Mouse (Mus musculus) gastrocnemius, postnatal 14 days (tissue): Measurements from ENCODE around the gene Adamts1. TPM values are rescaled to one million over a fixed set of nuclear protein-coding genes. Genes with fewer than 3 reads are reported as not detected.

Source experiments
- DNase-seq: peaks from one replicate; pipeline ENCODE4 v3.0.0; 2021; ENCODE audit warnings: mixed read lengths
- intact Hi-C: fragments of 180-260 bp; cut with DNase I; formaldehyde crosslinking; loops from one replicate; pipeline ENCODE4 v1.15.1; 2025; ENCODE audit warnings: low total_unique reads
- long read RNA-seq, 2 experiments: library from polyadenylated mRNA; stranded (forward); transcript quantifications; one replicate each; pipeline ENCODE4 v2.0.0; 2021
- total RNA-seq, 2 experiments: library from RNA; stranded (reverse); gene quantifications; 2 replicates each; pipeline ENCODE4 v1.2.3; 2021

Gene Adamts1
- total RNA-seq, result 10 to 100 TPM; 12.9 to 13.9 TPM
- long read RNA-seq, experiment 1, full-length matches to known transcripts, result 16 of 20 reads
- long read RNA-seq, experiment 1, partial matches to known transcripts, result 2 of 20 reads
- long read RNA-seq, experiment 1, other reads (novel, unspliced or antisense), result 2 of 20 reads
- long read RNA-seq, experiment 2, full-length matches to known transcripts, result 29 of 32 reads
- long read RNA-seq, experiment 2, partial matches to known transcripts, result 1 of 32 reads
- long read RNA-seq, experiment 2, other reads (novel, unspliced or antisense), result 2 of 32 reads

- intact Hi-C loops, result no loop called here
- DNase-seq, result peak; percentile 95
These were observed at the start of gene Adamts1 for GRCm38 (mm10) chr16:85802954-85803353. TSS of gene Adamts1 (minus strand) at chr16:85803113.

GRCm38 (mm10) chr16:85827066-85827465, 24.2 kb upstream of the Adamts1 start:
- intact Hi-C loops, result no loop called here
- no peak for DNase-seq

DNA sequence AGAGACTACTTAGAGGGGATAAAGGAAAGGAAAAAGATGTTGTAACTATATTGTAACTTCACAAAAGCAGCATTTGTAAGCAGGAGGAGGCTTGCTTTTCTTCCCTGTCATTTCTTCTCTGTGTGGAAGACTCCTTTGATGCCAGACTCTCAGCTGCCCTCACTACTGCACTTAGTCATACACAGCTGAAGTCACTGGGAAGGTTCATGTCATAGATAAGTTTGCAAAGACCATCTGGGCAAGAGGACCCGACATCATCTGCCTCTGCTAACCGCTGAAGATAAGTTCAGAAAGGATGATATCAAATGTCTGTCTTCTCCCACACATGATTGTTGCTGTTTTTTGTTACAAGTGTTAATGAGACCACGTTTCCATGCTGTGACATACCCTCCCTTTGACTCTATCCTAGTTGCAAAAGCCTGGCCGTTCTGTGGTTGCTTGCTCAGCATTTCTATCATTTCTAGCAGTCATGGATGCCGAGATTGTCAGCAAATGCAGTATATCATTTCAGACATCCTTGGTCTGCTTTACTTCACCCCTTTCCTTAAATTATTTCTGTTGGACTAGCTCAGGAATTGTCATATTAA, 19.5 kb upstream of the Adamts1 start:
- intact Hi-C loops, result no loop called here
- DNase-seq, result no peak

DNA sequence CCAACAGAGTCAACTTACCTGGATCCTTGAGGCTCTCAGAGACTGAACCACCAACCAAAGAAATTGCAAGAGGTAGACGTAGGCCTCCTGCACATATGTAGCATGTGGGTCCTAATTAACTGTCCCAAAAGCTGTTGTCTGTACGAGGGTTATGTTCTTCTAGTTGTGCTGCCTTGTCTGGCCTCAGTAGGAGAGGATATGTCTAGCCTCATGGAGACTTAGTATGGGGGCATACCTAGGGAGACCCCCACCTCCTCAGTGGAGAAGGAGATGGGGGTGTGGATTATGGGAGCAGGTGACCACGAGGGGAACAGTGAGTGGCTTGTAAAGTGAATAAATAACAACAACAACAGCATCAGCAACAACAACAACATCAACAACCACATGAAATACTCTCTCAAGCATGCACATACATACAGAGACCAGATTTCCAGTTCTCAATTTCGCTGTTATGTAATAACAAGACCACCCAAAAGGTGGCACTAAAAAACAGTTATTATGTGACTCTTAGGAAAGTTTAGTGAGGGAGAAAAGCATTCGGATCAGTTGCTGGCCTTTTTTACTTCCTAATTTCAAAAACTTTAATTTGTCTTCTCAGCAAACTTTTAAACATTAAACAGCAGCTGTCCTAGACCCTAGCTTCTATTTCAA, 17.0 kb upstream of the Adamts1 start:
- DNase-seq, result no peak
- intact Hi-C loops, result loop anchor here (10.0 kb wide), 1 partner anchor 1425 kb away; no protein-coding TSS in a partner anchor

- DNase-seq, result no peak
- intact Hi-C loops, result loop anchor here (10.0 kb wide), 1 partner anchor 1431 kb away; no protein-coding TSS in a partner anchor
These were observed 11.2 kb upstream of the Adamts1 start for GRCm38 (mm10) chr16:85814116-85814515.

GRCm38 (mm10) chr16:85807626-85808025, 4.7 kb upstream of the Adamts1 start:
- intact Hi-C loops, result loop anchor here (2.0 to 5.0 kb wide), 4 partner anchors 495 to 1075 kb away; no protein-coding TSS in a partner anchor
- peak; percentile 52 for DNase-seq

GRCm38 (mm10) chr16:85807072-85807471, 4.2 kb upstream of the Adamts1 start:
- intact Hi-C loops, result loop anchor here (5.0 kb wide), 3 partner anchors 615 to 1075 kb away; no protein-coding TSS in a partner anchor
- peak; percentile 50 for DNase-seq

DNA sequence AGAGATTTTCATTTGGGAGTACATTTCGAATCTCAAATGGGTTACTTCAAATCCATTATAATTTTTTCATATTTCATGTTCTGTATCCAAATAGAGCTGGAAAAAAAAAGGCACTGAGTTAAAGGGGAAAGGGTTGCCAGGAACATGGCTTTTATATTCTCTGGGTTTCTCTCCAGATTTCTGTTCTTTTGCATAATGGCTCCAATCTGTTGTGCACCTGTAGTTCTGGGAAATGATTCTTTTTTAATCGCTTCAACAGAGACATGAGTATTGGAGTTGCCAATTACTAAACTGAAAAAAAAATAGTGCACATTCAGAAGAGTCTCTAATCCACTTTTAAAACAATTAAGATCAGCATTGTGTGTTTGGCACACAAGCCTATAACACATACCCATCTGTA, 2.7 kb upstream of the Adamts1 start:
- DNase-seq, result no peak
- intact Hi-C loops, result loop anchor here (5.0 kb wide), 3 partner anchors 617 to 1077 kb away; no protein-coding TSS in a partner anchor

GRCm38 (mm10) chr16:85803613-85804551, 969 bp upstream of the Adamts1 start:
- intact Hi-C loops, result no loop called here
- peak; percentile 87 for DNase-seq

- intact Hi-C loops, result no loop called here
- peak; percentile 70 for DNase-seq
These were observed 722 bp downstream of the Adamts1 start for GRCm38 (mm10) chr16:85801971-85802811.

DNA sequence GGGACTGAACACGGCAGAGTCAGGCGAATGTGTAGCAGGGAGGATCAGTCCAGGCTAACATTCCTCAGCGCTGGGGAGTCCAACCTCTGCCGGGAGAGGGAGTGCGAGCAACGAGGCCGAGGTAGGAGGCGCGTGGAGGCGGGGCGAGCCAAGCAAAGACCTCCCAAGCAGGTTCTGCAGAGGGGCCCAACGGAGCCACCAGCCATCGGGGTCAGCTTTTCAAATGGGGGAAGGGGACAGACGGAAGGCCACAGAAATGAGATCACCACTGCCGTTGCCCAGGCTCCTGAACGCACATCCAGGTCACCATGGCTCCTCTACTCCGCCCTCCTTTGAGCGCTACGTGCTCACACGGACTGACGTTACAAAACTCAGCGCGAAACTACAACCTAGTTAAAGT, 1.7 kb downstream of the Adamts1 start:
- intact Hi-C loops, result no loop called here
- DNase-seq, result peak; percentile 83

DNA sequence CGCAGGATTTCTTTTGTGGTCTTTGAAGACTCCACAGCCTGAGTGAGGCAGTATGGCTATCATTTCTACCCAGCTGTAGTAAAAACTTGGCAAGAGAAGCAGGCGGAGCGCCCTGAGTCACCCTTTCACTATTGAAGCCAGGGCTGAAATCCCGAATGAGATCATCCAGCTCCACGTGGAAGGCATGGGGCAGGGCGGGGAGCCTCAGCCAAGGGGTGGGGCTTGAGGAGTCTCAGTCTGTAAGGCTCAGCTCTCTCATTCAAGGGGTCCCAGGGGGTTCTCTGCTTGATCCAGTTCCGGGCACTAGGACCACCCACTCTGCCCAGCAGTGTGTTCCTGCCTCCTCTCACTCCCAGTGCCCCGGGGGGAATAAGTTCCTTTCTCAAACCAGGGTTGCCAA, 2.2 kb downstream of the Adamts1 start:
- DNase-seq, result peak; percentile 93
- intact Hi-C loops, result no loop called here

DNA sequence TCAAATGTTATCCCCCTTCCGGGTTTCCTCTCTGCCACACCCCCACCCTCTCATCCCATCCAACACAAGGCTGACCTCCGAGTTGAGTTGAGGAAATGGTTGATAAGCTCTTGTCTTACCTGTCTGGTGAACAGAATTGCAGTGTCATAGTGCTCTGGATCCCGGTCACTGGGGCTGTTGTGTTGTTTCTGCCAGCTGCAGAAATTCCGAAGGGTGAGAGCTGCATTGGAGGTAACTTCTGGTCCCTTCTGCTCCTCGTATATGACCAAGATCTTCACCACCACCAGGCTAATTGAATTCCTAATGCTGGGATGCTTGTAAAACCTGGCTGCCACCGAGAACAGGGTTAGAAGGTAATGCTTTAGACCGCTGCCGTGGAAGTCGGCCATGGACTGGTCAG, 2.9 kb downstream of the Adamts1 start:
- DNase-seq, result no peak
- intact Hi-C loops, result no loop called here

DNA sequence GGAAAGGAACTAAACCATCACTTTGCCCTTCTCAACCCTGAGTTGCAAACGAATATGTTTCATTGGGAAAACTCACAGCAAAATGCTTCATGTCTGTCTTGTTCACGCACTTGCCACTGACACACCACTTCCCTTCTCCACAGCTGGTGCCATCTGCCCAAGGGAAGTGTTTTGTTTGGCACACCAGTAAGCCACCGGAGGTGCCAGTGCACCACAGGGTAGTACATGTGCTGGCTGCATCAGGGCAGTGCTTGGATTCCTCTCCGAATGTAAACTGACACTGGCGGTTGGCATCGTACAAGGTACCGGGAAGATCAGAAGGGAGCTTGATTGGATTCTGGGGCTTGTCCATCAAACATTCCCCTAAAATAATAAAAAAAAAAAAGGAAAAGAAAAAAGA, 4.6 kb downstream of the Adamts1 start:
- peak; percentile 20 for DNase-seq
- intact Hi-C loops, result no loop called here

GRCm38 (mm10) chr16:85797161-85797560, 5.8 kb downstream of the Adamts1 start:
- no peak for DNase-seq
- intact Hi-C loops, result no loop called here

- intact Hi-C loops, result no loop called here
- DNase-seq, result no peak
These were observed 7.2 kb downstream of the Adamts1 start for GRCm38 (mm10) chr16:85795731-85796130.

DNA sequence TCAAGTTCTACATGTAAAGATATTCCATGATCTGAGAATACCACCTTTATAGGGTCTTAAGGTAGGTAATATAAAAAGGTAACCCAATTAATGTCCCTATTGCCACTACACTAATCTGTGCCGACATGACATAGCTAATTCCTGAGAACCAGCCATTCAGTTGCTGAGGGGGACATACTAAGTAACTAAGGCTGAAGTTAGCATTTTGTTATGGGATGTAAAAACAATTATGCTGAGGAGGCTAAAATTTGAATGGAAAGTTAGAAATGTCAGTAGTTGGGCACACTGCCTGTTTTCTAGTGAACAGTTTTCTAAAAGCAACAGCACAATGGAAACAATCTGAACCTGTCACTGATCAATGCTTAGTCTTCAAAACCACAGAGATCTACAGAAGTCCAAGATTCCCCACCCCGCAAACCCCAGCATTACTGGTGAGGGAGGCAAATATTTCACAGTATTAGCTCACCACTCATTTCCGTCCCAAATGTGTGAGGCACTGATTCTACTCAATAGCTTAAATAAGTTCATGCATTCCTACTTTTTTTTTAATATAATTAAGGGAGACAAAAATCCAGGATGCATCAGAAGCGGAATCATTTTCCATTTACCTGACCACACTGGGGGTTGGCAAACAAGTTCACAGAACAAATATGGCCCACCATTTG, 9.6 kb downstream of the Adamts1 start:
- intact Hi-C loops, result no loop called here
- no peak for DNase-seq

GRCm38 (mm10) chr16:85781076-85781475, 21.8 kb downstream of the Adamts1 start:
- no peak for DNase-seq
- intact Hi-C loops, result no loop called here
